Mouse (Mus musculus) heart, adult 8-10 months (tissue): ENCODE measurements at regions not wholly inside any gene's neighbourhood (a gene's known extent, or its start where the extent isn't known, plus 50 kb on each side); places are given as distances from the start of the nearest gene placed in this dataset. TPM values are rescaled to one million over a fixed set of nuclear protein-coding genes. Genes with fewer than 3 reads are reported as not detected.

Source experiments
- microRNA-seq: library from miRNA; unstranded; fragments of <30 nt; microRNA quantifications from one replicate; pipeline ENCODE4 v1.2.0, GENCODE M21; 2022

Small RNA genes in the stretch of these regions (microRNA-seq; reads per million reads assigned to microRNA genes)
- gene Gm24271 = not detected
